Mouse (Mus musculus): Measurements from ENCODE around the gene Spaca4. TPM values are rescaled to one million over a fixed set of nuclear protein-coding genes. Genes with fewer than 3 reads are reported as not detected.

Spaca4 gene
- polyA plus RNA-seq, 1 experiment = not detected

DNA sequence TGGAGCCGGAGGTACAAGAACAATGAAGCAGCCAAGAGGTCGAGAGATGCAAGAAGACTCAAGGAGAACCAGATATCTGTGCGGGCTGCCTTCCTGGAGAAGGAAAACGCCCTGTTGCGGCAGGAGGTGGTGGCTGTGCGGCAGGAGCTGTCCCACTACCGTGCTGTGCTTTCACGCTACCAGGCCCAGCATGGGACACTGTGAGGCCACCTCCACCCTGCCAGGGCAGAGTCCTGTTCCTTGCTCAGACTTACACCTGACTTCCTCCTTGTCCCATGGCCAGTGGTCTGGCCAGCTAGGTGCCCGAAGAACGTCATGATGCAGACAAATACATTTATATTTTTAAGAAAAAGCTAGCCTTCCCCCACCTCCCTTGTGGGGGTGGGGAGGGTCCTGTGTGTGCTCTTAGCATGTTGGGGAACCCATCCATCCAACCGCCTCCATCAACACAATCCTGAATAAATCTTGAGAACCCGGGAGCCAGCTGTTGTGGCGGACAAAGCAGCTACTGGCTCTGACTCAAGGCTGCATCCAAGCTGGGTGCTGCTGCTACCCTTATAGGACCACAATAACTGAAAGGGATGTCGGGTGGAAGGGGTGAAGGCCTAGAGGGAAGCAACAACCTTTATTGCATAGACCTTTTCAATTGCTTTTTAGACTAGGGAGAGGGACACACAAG, 15.8 kb downstream of the Spaca4 start:
- no peak for TF ChIP-seq GATA1 (IDR thresholded peaks at IDR 0.05; ENCODE audit: low read length)

DNA sequence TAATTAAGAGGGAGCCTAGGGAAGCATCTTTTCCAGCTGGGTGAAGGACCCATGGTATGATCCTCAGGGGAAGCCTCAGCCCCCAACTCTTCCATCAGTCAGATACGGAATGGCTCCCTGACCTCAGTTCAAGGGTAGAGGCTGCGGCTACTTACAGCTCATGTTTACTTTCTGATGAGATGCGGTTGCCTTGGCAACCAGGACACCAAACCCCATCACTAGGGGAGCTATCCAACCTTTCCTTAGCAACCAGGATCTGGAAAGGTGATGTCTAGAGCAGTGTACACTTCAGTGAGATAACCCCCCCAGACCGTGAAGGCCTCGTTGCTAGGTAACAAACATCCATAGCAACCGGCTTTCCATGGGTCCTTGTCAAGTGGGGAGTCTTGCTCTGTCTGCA, 16.6 kb downstream of the Spaca4 start:
- no peak for TF ChIP-seq GATA1 (IDR thresholded peaks at IDR 0.05; ENCODE audit: low read length)

DNA sequence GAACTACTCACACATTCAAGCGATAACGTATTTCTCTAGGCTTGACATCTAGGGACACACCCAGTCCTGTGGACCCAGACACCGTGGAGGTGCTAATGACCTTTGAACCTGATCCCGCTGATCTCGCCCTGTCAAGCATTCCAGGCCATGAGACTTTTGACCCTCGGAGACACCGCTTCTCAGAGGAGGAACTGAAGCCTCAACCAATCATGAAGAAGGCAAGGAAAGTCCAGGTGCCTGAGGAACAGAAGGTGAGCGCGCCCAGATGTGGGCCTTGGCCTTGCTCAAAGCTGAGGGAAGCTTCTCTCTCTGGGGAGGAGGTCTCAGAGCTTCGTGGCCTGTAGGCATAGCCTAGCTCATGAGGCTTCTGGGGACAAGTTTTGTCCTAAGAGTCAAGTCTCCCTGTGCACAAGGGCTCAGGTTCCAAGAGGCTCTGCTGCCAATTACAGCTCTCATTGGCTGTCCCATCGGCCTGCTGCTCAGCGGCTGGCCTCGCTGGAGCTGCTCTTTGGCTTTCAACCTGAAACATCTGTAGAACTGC, 17.3 kb downstream of the Spaca4 start:
- TF ChIP-seq GATA1 (IDR thresholded peaks at IDR 0.05; ENCODE audit: low read length) = no peak

DNA sequence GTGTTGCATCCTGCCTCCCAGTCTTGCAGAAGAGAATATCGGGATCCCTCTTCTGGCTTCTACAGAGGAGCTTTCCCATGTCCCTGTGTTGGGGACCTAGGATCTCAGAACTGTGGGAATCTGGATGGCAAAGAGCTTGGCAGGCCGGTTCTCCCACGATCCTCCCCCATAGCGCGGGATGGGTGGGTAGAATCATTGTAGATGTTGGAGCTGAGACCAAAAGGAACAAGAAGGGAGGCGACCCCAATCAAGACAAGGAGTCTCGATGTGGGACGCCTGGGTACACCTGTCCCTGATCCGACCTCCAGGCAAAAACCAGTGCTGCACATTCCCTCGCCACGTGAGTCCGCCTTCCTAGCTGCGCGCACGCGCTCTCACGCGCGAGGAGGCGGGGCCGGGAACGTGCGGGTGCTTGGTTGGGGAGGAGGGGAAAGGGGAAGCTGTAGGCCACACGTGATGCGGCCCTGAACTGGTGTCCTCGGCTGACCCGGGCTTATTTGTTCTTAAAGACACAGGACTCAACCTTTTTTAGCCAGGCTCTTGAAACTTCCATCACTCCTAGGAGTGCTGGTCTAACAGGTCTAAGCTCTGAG, 18.1 kb downstream of the Spaca4 start:
- TF ChIP-seq GATA1 (IDR thresholded peaks at IDR 0.05; ENCODE audit: low read length) = no peak

DNA sequence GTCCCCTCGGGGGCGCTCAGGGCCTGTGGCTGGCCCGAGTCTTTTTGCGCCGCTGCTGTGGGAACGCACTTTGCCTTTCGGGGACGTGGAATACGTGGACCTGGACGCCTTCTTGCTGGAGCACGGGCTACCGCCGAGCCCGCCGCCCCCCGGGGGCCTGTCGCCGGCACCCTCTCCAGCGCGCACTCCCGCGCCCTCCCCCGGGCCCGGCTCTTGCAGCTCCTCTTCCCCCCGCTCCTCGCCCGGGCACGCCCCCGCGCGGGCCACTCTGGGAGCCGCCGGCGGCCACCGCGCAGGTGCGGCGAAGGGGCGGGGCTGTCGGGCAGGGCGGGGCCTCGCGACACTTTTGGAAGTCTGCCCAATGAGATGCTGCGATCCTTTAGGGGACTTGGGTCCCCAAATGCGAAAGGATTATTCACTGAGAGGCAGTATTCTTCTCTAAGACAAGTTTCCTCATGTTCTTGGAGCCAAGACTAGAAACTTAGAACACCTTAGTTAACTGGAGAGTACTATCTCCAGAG, 18.8 kb downstream of the Spaca4 start:
- no peak for TF ChIP-seq GATA1 (IDR thresholded peaks at IDR 0.05; ENCODE audit: low read length)

DNA sequence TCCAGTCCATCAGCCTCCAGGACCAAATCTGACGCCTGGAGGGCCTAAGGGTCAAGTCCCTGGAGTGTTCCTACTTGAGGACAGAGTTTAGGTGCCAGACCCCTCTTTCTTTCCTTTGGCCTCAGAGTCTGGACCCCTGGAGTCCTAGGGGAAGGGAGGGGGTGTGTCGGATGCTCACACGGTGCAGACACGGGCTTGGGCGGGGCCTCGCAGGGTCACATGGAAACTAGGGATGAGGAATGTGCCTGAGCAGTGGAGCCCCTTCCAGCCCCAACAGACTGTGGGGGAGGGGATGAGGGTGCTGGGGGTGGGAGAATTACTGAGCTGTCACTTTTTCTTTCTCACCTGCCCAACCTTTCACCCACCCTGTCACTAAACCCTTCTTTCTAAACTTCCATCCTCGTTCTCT, 19.7 kb downstream of the Spaca4 start:
- no peak for TF ChIP-seq GATA1 (IDR thresholded peaks at IDR 0.05; ENCODE audit: low read length)

DNA sequence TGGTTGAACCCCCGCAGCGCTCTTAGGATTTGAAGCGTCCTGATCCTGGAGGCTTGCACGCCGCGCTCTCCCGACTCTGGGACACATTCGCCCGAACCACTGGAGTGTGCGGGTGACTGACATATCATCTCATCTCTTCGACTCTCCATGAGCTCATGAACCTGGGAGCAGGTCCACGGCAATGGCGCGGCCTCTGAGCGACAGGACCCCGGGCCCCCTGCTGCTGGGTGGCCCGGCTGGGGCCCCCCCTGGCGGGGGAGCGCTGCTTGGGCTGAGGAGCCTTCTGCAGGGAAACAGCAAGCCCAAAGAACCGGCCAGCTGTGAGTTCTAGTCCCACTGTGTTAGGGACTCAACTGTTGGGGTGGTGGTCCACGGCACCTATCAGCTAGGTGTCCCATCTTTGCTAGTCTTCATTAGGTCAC, 20.2 kb downstream of the Spaca4 start:
- no peak for TF ChIP-seq GATA1 (IDR thresholded peaks at IDR 0.05; ENCODE audit: low read length)

DNA sequence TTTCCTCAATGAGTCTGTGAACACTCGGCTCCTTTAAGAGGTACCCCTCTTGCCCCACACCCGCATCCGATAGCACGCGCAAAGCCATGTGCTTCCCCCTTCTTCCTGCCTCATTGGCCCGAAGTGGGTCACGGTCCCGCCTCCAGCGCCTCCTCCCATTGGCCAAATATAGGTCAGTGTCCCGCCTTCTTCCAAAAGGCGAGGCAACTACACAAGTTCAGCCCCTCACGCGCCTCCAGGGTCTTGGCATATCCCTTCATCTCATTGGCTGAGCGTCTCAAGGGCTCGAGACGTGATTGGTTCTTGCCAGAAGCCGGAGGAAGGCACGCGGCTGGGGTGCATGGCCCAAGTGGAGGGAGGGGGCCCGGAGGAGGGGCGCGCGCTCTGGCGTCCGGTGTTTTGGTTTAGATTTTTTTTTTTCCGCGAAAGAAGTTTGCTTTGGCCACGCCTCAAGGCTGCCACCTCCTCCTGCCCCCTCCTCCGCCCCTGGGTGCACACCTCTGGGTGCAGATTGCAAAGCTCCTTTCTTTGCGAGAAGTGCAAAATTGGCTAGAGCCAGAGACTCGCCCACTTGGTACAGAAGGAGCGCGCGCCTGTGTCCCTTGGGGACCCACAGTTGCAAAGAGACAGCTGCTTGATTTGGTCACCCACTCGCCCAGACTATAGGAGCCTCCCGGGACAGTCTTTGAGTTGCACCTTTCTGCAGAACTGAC, 20.7 kb downstream of the Spaca4 start, which contains the start of gene Dbp:
Gene Dbp (plus strand): TSS at position 359 of the 713 bp plus-strand sequence.
- no peak for TF ChIP-seq GATA1 (IDR thresholded peaks at IDR 0.05; ENCODE audit: low read length)

DNA sequence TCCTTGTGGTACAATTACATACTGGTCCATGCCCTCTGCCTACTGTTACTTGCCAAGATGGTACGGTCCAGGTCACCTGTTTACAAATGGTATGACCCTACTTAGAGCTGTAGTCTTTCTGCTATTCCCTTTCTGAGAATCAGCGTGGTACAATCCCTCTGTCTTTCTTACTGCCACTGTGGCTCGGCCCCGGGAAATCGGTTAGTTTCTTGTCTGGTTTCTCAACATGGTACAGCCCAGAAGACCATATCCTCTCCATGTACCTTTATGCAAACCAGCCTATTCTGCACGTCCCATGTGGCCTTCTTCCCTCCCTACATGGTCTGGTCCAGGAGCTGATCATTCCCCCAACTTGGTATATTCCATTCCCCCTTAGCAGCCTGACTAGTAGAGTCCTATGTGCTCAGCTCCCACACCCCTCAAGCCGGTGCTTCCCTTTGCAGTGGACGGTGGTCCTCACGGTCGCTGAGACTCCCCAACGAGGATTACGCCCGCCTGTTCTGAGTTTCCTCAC, 21.5 kb downstream of the Spaca4 start:
- TF ChIP-seq GATA1 (IDR thresholded peaks at IDR 0.05; ENCODE audit: low read length) = no peak

DNA sequence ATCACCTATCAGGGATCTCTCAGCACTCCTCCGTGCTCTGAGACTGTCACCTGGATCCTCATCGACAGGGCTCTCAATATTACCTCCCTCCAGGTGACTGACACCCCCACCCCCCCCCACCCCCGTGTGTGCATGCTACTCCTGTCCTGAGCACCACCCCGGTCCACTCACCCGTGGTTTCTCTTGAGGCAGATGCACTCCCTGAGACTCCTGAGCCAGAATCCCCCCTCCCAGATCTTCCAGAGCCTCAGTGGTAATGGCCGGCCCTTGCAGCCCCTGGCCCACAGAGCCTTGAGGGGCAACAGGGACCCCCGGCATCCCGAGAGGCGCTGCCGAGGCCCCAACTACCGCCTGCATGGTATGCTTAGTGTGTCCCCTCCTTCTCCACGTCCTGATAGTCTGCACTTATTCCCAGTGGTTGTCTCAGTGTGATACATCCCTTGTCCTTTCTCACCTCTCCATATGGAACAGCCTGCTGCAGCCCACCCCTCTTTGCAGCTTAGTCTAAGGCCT, 22.0 kb downstream of the Spaca4 start:
- no peak for TF ChIP-seq GATA1 (IDR thresholded peaks at IDR 0.05; ENCODE audit: low read length)

DNA sequence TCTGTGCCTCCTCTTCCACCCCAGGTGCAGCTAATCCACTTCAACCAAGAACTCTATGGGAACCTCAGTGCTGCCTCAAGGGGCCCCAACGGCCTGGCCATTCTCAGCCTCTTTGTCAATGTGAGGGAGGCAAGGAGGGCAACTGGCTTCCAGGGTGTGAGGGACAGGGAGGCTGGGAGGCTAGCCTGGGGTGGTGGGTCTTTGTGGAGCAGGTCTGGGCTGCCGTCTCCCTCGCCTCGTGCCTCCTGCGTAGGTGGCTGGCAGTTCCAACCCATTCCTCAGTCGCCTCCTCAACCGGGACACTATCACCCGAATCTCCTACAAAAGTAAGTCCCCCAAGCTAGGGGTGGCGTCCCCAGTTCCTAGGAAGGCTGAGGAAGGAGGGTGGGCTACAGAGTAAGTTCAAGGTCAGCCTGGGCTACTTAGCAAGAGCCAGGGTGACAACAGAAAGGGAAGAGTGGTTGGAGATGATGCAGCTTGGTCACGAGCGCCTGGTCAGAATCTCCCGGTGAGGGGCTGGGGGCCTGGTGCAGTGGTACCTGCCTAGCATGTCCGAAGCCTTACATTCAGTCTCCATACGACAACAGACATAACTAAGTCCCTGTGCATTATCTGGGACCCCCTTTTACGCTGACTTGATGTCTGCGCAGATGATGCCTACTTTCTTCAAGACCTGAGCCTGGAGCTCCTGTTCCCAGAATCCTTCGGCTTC, 22.6 kb downstream of the Spaca4 start:
- no peak for TF ChIP-seq GATA1 (IDR thresholded peaks at IDR 0.05; ENCODE audit: low read length)

DNA sequence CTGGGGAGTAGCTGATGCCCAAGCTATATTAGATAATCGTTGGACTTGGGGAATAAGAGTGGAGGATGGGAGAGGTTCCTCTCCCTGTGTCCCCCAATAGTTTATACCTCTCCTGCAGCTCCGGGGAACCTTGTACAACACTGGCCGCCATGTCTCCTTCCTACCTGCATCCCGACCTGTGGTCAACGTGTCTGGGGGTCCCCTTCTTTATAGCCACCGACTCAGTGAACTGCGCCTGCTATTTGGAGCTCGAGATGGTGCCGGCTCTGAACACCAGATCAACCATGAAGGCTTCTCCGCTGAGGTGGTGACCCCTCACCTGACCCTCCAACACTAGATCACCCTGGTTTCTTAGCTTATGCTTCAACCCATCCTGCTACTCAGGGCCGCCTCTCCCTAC, 23.3 kb downstream of the Spaca4 start:
- TF ChIP-seq GATA1 (IDR thresholded peaks at IDR 0.05; ENCODE audit: low read length) = no peak

DNA sequence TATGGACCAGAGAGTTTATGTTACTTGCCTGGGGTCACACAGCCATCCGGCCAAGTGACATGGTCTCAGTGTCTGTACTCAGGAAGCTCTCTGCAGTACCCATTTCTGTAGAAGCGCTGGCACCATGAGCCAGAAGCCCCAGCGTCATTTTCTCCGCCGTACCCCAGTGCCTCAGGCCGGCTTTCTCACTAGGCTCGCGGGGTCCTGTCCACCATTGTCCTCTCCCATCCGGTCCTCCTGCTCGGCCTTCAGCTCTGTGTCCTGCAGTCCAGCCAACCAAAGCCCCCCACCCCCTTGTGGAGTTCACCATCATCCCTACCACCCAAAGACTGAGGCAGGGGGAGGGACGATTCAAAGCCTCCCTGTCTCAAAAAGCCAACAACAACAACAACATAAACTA, 24.0 kb downstream of the Spaca4 start:
- TF ChIP-seq GATA1 (IDR thresholded peaks at IDR 0.05; ENCODE audit: low read length) = no peak

DNA sequence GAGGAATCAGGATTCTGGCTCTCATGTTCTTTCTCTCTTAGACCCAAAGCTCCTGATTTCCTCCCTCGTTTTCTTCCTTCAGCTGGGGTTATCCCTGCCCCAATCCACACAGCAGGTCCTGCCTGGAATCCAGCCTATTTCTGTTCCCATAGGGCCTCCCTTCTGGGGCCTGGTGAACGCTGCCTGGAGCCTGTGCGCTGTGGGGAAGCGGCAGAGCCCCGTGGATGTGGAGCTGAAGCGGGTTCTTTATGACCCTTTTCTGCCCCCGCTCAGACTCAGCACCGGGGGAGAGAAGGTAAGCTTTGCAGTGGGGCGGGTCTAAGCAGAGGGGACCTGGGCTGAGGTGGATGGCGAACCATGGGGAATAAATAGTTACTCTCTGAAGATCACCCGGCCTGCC, 24.5 kb downstream of the Spaca4 start:
- no peak for TF ChIP-seq GATA1 (IDR thresholded peaks at IDR 0.05; ENCODE audit: low read length)
